Mouse (Mus musculus) frontal cortex, postnatal 36 days (tissue): ENCODE data around the gene Dock8.
"Not testable (repeated sequence)": the region's sequence is repeated elsewhere in the genome, so short reads cannot be mapped to it uniquely, and the experiment has no call there.

Source experiments
- DNase-seq, 2 experiments: peaks; one replicate each; pipeline ENCODE4 v3.0.0; 2022; ENCODE audit warnings: low spot score in 2 of 2

The Dock8 gene

GRCm38 (mm10) chr19:24998561-24998960 is 773 bp upstream of the Dock8 start:
- DNase-seq, result no peak

- no peak for DNase-seq
Measured at GRCm38 (mm10) chr19:25000153-25000552, 819 bp downstream of the Dock8 start.

- DNase-seq, result no peak
Measured at GRCm38 (mm10) chr19:25002032-25002431, 2.7 kb downstream of the Dock8 start.

- no peak for DNase-seq
Measured at GRCm38 (mm10) chr19:25002828-25003227, 3.5 kb downstream of the Dock8 start.

- DNase-seq, result no peak
Measured at GRCm38 (mm10) chr19:25003810-25004209, 4.5 kb downstream of the Dock8 start.

- no peak for DNase-seq
Measured at GRCm38 (mm10) chr19:25006686-25007085, 7.4 kb downstream of the Dock8 start.

GRCm38 (mm10) chr19:25008509-25008908 is 9.2 kb downstream of the Dock8 start:
- no peak for DNase-seq

- no peak for DNase-seq
Measured at GRCm38 (mm10) chr19:25022766-25023165, 23.4 kb downstream of the Dock8 start.

GRCm38 (mm10) chr19:25031765-25032164 is 32.4 kb downstream of the Dock8 start:
- no peak for DNase-seq

GRCm38 (mm10) chr19:25033008-25033407 is 33.7 kb downstream of the Dock8 start:
- DNase-seq, result not testable (repeated sequence)

GRCm38 (mm10) chr19:25035825-25036224 is 36.5 kb downstream of the Dock8 start:
- no peak for DNase-seq

GRCm38 (mm10) chr19:25036784-25037183 is 37.5 kb downstream of the Dock8 start:
- no peak for DNase-seq

- DNase-seq, result no peak
Measured at GRCm38 (mm10) chr19:25037249-25037648, 37.9 kb downstream of the Dock8 start.

GRCm38 (mm10) chr19:25038293-25038692 is 39.0 kb downstream of the Dock8 start:
- no peak for DNase-seq

GRCm38 (mm10) chr19:25041209-25041608 is 41.9 kb downstream of the Dock8 start:
- DNase-seq, result no peak

- no peak for DNase-seq
Measured at GRCm38 (mm10) chr19:25042973-25043372, 43.6 kb downstream of the Dock8 start.

GRCm38 (mm10) chr19:25044057-25044456 is 44.7 kb downstream of the Dock8 start:
- no peak for DNase-seq

- no peak for DNase-seq
Measured at GRCm38 (mm10) chr19:25052355-25052754, 53.0 kb downstream of the Dock8 start.

- no peak for DNase-seq
Measured at GRCm38 (mm10) chr19:25053152-25053551, 53.8 kb downstream of the Dock8 start.

- DNase-seq, result no peak
Measured at GRCm38 (mm10) chr19:25055025-25055424, 55.7 kb downstream of the Dock8 start.

- no peak for DNase-seq
Measured at GRCm38 (mm10) chr19:25055559-25055958, 56.2 kb downstream of the Dock8 start.

GRCm38 (mm10) chr19:25056224-25056623 is 56.9 kb downstream of the Dock8 start:
- no peak for DNase-seq

GRCm38 (mm10) chr19:25057826-25058225 is 58.5 kb downstream of the Dock8 start:
- no peak for DNase-seq

- DNase-seq, result no peak
Measured at GRCm38 (mm10) chr19:25059847-25060364, 60.6 kb downstream of the Dock8 start.
